Mouse (Mus musculus) macrophage (primary cell): ENCODE results near the gene Gm13694. TPM values are rescaled to one million over a fixed set of nuclear protein-coding genes. Genes with fewer than 3 reads are reported as not detected.
"Not testable (repeated sequence)": the region's sequence is repeated elsewhere in the genome, so short reads cannot be mapped to it uniquely, and the experiment has no call there.

ENCODE experiments used
- H3K27ac ChIP-seq: fragments of 350-480 bp; formaldehyde crosslinking; 2 replicates; pipeline ENCODE4 v1.9.0; 2021
- H3K36me3 ChIP-seq: fragments of 350-480 bp; formaldehyde crosslinking; 2 replicates; pipeline ENCODE4 v1.9.0; 2021; ENCODE audit errors: inconsistent target
- H3K4me3 ChIP-seq: fragments of 350-480 bp; formaldehyde crosslinking; 2 replicates; pipeline ENCODE4 v1.9.0; 2021; ENCODE audit errors: inconsistent target
- H3K79me2 ChIP-seq: fragments of 350-480 bp; formaldehyde crosslinking; 2 replicates; pipeline ENCODE4 v1.9.0; 2021; ENCODE audit errors: inconsistent target
- WGBS: methylation state at CpG from one replicate; pipeline ENCODE4 v1.1.7; 2026; ENCODE audit warnings: inconsistent platforms; ENCODE audit not compliant: missing documents; 5-methylcytosine and 5-hydroxymethylcytosine counted together
- polyA plus RNA-seq: library from polyadenylated mRNA; stranded (reverse); fragments of 250-400 nt; gene quantifications from 3 replicates; pipeline ENCODE4 v1.2.4, GENCODE M21; 2018; ENCODE audit warnings: inconsistent platforms

The Gm13694 gene
- polyA plus RNA-seq, 1 experiment from 2014 or later, result not detected

- no peaks in the 10 kb centered on the region for H3K79me2 ChIP-seq
- WGBS, result 89% methylated on average over 6 of the region's 6 CpGs
- H3K36me3 ChIP-seq, result no peaks in the 10 kb centered on the region
- no peak overlapping the region for H3K4me3 ChIP-seq
- H3K27ac ChIP-seq, result no peak overlapping the region
Observed at GRCm38 (mm10) chr2:84014572-84014971, 35.8 kb downstream of the Gm13694 start.

- WGBS, result 83% methylated on average over 2 of the region's 5 CpGs
- not testable (repeated sequence) for H3K27ac ChIP-seq, H3K4me3 ChIP-seq
Observed at GRCm38 (mm10) chr2:84016291-84016690, 37.6 kb downstream of the Gm13694 start.

GRCm38 (mm10) chr2:84018330-84018729 is 39.6 kb downstream of the Gm13694 start:
- 41% methylated on average over 3 of the region's 3 CpGs for WGBS
- no peaks in the 10 kb centered on the region for H3K36me3 ChIP-seq
- no peaks in the 10 kb centered on the region for H3K79me2 ChIP-seq
- no peak overlapping the region for H3K27ac ChIP-seq
- H3K4me3 ChIP-seq, result no peak overlapping the region

More at GRCm38 (mm10) chr2:84016291-84016690, 37.6 kb downstream of the Gm13694 start:
- H3K79me2 ChIP-seq, H3K36me3 ChIP-seq: not testable (repeated sequence)

GRCm38 (mm10) chr2:84019519-84020305 is 41.0 kb downstream of the Gm13694 start:
- H3K27ac ChIP-seq, result no peak overlapping the region
- 55% methylated on average over 8 of the region's 8 CpGs for WGBS
- H3K4me3 ChIP-seq, result no peak overlapping the region
- no peaks in the 10 kb centered on the region for H3K79me2 ChIP-seq
- H3K36me3 ChIP-seq, result no peaks in the 10 kb centered on the region

GRCm38 (mm10) chr2:84021930-84022329 is 43.2 kb downstream of the Gm13694 start:
- 71% methylated on average over 2 of the region's 2 CpGs for WGBS
- no peak overlapping the region for H3K4me3 ChIP-seq
- H3K79me2 ChIP-seq, result no peaks in the 10 kb centered on the region
- no peaks in the 10 kb centered on the region for H3K36me3 ChIP-seq
- H3K27ac ChIP-seq, result no peak overlapping the region

GRCm38 (mm10) chr2:84022905-84023304 is 44.2 kb downstream of the Gm13694 start:
- no peak overlapping the region for H3K4me3 ChIP-seq
- no peak overlapping the region for H3K27ac ChIP-seq
- no peaks in the 10 kb centered on the region for H3K79me2 ChIP-seq
- WGBS, result 86% methylated on average over 2 of the region's 2 CpGs
- H3K36me3 ChIP-seq, result no peaks in the 10 kb centered on the region

GRCm38 (mm10) chr2:84023319-84023718 is 44.6 kb downstream of the Gm13694 start:
- Histone ChIP-seq H3K36me3 (no peaks in the 10 kb centered on the region), H3K79me2 (no peaks in the 10 kb centered on the region), H3K4me3 (no peak overlapping the region), H3K27ac (no peak overlapping the region)
- WGBS, result 94% methylated on average over 2 of the region's 2 CpGs

GRCm38 (mm10) chr2:84025217-84025616 is 46.5 kb downstream of the Gm13694 start:
- 70% methylated on average over 4 of the region's 4 CpGs for WGBS
- H3K79me2 ChIP-seq, result no peaks in the 10 kb centered on the region
- H3K4me3 ChIP-seq, result no peak overlapping the region
- no peaks in the 10 kb centered on the region for H3K36me3 ChIP-seq
- H3K27ac ChIP-seq, result no peak overlapping the region

Other genes starting within 250 kb of the Gm13694 start
- 0.09 TPM in 1 of 3 replicates, not detected in the others for gene Fam171b, start 166.3 kb upstream of the Gm13694 start, polyA plus RNA-seq
- gene Zswim2, start 37.7 kb upstream of the Gm13694 start, polyA plus RNA-seq, result not detected in 3 replicates
- gene Gm13698, start 23.2 kb upstream of the Gm13694 start, polyA plus RNA-seq, result not detected in 3 replicates
- not detected in 3 replicates for gene Gm13693, start 17.4 kb upstream of the Gm13694 start, polyA plus RNA-seq
- not detected in 3 replicates for gene Gm13695, start 11.6 kb upstream of the Gm13694 start, polyA plus RNA-seq
- gene Gm13696, start 5.8 kb upstream of the Gm13694 start, polyA plus RNA-seq, result not detected in 3 replicates
- not detected in 3 replicates for gene Gm13697, start 5.8 kb downstream of the Gm13694 start, polyA plus RNA-seq
- not detected in 3 replicates for gene Gm13691, start 11.6 kb downstream of the Gm13694 start, polyA plus RNA-seq